Mouse (Mus musculus): ENCODE results near the gene Msln. TPM values are rescaled to one million over a fixed set of nuclear protein-coding genes. Genes with fewer than 3 reads are reported as not detected.
"Not testable (repeated sequence)": the region's sequence is repeated elsewhere in the genome, so short reads cannot be mapped to it uniquely, and the experiment has no call there.

The Msln gene
- polyA plus RNA-seq, 1 experiment from 2014 or later = not detected

DNA sequence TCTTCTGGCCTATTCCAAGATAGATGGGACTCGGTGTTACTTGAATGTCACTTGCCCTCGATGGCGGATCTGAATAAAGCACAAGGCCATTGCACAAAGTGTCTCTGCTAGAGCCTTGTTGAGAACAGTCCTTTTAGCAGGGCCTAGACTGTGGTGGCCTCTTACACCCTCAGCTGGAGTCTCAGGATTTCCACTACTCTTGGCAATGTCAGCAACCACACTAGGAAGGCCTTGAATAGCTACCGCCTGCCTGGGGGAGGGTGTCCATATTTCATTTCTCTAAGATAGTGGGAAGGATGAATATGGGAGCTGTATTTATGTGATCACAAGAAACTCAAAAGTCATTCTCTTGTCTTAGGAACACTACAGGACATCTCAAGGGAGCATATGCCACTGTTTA lies 5.9 kb downstream of the Msln start:
- Histone ChIP-seq H3K36me3 (replicated peaks; ENCODE audit: control insufficient read depth, insufficient read depth, low read depth, low read length) (no peaks in the 10 kb centered on the region), H3K27me3 (ENCODE audit: control insufficient read depth, insufficient read depth, low read length) (no peaks in the 10 kb centered on the region), H3K9me3 (replicated peaks; ENCODE audit: control insufficient read depth, low read length) (no peaks in the 10 kb centered on the region), H3K4me2 (ENCODE audit: low read depth, low read length) (no peak overlapping the region), H3K9ac (replicated peaks; ENCODE audit: low read length) (no peak overlapping the region), H3K4me3 (ENCODE audit: low read depth, low read length) (no peak overlapping the region), H3K4me1 (ENCODE audit: control insufficient read depth, insufficient read depth, low read length) (no peaks in the 10 kb centered on the region), H3K27ac (replicated peaks; ENCODE audit: low read depth, low read length) (no peak overlapping the region)
- WGBS = 97% methylated on average over 4 of the region's 4 CpGs
- DNase-seq (ENCODE audit: low spot score) (no peak), ATAC-seq (replicated peaks; ENCODE audit: insufficient number of reproducible peaks, low FRiP score, low TSS enrichment, low read depth) (no peak)

DNA sequence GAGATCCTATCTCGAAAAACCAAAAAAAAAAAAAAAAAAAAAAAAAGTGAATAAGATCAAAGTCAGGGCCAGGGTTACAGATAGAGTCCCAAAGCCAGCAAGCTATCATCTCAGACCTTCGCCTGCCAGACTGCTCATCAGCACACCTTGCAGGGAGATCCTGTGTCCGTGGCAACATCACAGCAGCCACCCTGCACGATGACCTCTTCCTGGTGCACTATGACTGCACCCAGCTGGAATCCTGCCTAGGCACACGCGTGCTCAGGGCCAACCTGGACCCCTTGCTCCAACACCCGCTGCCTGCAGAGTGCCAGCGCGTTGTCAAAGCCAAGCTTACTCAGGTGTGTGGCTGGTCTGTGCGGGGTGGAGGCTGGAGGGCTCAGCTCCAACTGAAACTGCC lies 9.9 kb downstream of the Msln start:
- Histone ChIP-seq H3K36me3 (replicated peaks; ENCODE audit: control insufficient read depth, insufficient read depth, low read depth, low read length) (no peaks in the 10 kb centered on the region), H3K4me3 (ENCODE audit: low read depth, low read length) (no peak overlapping the region), H3K4me1 (ENCODE audit: control insufficient read depth, insufficient read depth, low read length) (no peaks in the 10 kb centered on the region), H3K27ac (replicated peaks; ENCODE audit: low read depth, low read length) (no peak overlapping the region), H3K9me3 (replicated peaks; ENCODE audit: control insufficient read depth, low read length) (no peaks in the 10 kb centered on the region), H3K9ac (replicated peaks; ENCODE audit: low read length) (no peak overlapping the region), H3K4me2 (ENCODE audit: low read depth, low read length) (no peak overlapping the region), H3K27me3 (ENCODE audit: control insufficient read depth, insufficient read depth, low read length) (no peaks in the 10 kb centered on the region)
- no peak for DNase-seq (ENCODE audit: low spot score)
- 78% methylated on average over 10 of the region's 10 CpGs for WGBS
- no peak for ATAC-seq (replicated peaks; ENCODE audit: insufficient number of reproducible peaks, low FRiP score, low TSS enrichment, low read depth)

DNA sequence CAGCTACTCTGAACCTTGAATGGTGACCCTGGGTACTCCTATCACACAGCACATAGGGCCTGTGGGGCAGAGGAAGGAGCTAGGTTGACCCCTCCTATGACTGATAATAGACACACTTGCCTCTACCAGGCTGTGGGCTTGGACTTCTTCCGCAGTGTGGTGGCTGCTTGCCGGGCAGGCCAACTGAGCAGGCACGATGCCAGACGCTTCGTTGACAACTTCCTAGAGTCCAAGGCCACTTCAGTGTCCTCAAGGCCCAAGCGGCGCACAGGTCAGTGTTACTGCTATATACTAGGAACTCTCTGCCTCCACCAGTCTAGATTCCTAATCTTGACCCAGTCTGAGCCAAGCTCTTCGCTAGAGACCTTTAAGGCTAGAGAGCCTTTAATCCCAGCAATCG lies 10.3 kb downstream of the Msln start:
- ATAC-seq (replicated peaks; ENCODE audit: insufficient number of reproducible peaks, low FRiP score, low TSS enrichment, low read depth) (no peak), DNase-seq (ENCODE audit: low spot score) (no peak)
- H3K4me1 ChIP-seq (ENCODE audit: control insufficient read depth, insufficient read depth, low read length) = no peaks in the 10 kb centered on the region
- no peak overlapping the region for H3K4me2 ChIP-seq (ENCODE audit: low read depth, low read length)
- no peak overlapping the region for H3K9ac ChIP-seq (replicated peaks; ENCODE audit: low read length)
- no peaks in the 10 kb centered on the region for H3K27me3 ChIP-seq (ENCODE audit: control insufficient read depth, insufficient read depth, low read length)
- H3K4me3 ChIP-seq (ENCODE audit: low read depth, low read length) = no peak overlapping the region
- no peaks in the 10 kb centered on the region for H3K9me3 ChIP-seq (replicated peaks; ENCODE audit: control insufficient read depth, low read length)
- H3K27ac ChIP-seq (replicated peaks; ENCODE audit: low read depth, low read length) = no peak overlapping the region
- WGBS = 92% methylated on average over 9 of the region's 9 CpGs
- H3K36me3 ChIP-seq (replicated peaks; ENCODE audit: control insufficient read depth, insufficient read depth, low read depth, low read length) = no peaks in the 10 kb centered on the region

DNA sequence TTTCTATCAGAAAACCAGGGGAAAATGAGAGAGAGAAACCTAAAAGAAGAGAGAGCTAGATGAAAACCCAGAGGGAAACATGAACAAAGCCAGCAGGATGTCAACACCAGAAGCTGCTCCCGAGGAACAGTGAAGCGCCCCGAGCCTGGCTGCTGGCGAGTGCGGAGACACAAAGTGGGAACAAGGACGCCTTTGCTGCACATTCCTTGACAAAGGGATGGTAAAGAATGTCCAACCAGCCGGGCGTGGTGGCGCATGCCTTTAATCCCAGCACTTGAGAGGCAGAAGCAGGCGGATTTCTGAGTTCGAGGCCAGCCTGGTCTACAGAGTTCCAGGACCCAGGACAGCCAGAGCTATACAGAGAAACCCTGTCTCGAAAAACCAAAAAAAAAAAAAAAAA lies 12.7 kb downstream of the Msln start:
- not testable (repeated sequence) for DNase-seq (ENCODE audit: low spot score); ATAC-seq (replicated peaks; ENCODE audit: insufficient number of reproducible peaks, low FRiP score, low TSS enrichment, low read depth)
- 75% methylated on average over 12 of the region's 12 CpGs for WGBS

DNA sequence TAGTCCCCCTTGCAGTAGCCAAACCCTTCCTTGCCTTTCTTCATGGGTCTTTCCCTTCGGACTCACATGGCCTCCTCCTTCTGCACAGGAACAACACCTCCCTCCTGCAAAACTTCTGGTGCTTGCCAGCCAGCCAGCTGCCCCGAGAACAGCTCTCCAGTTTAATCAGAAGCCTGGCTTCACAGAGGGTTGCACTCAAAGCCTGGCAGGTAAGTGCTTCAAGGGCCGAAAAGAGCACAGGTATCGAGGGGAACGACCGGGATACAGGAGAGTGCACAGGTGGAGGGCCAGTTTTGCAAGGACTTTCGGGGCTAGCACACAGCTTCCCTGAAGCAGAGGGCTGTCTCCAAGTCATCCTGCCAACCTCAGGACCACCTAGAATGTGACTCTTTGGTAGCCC lies 15.3 kb downstream of the Msln start:
- no peak for ATAC-seq (replicated peaks; ENCODE audit: insufficient number of reproducible peaks, low FRiP score, low TSS enrichment, low read depth)
- no peaks in the 10 kb centered on the region for H3K27me3 ChIP-seq (ENCODE audit: control insufficient read depth, insufficient read depth, low read length)
- H3K4me1 ChIP-seq (ENCODE audit: control insufficient read depth, insufficient read depth, low read length) = no peaks in the 10 kb centered on the region
- DNase-seq (ENCODE audit: low spot score) = no peak
- H3K36me3 ChIP-seq (replicated peaks; ENCODE audit: control insufficient read depth, insufficient read depth, low read depth, low read length) = no peaks in the 10 kb centered on the region
- no peak overlapping the region for H3K4me3 ChIP-seq (ENCODE audit: low read depth, low read length)
- H3K9ac ChIP-seq (replicated peaks; ENCODE audit: low read length) = no peak overlapping the region
- 82% methylated on average over 7 of the region's 7 CpGs for WGBS
- no peak overlapping the region for H3K27ac ChIP-seq (replicated peaks; ENCODE audit: low read depth, low read length)
- no peak overlapping the region for H3K4me2 ChIP-seq (ENCODE audit: low read depth, low read length)
- no peaks in the 10 kb centered on the region for H3K9me3 ChIP-seq (replicated peaks; ENCODE audit: control insufficient read depth, low read length)

More for the DNA sequence above, 12.7 kb downstream of the Msln start:
- not testable (repeated sequence) for H3K4me3 ChIP-seq (ENCODE audit: low read depth, low read length); H3K27me3 ChIP-seq (ENCODE audit: control insufficient read depth, insufficient read depth, low read length); H3K9ac ChIP-seq (replicated peaks; ENCODE audit: low read length); H3K4me1 ChIP-seq (ENCODE audit: control insufficient read depth, insufficient read depth, low read length); H3K9me3 ChIP-seq (replicated peaks; ENCODE audit: control insufficient read depth, low read length); H3K27ac ChIP-seq (replicated peaks; ENCODE audit: low read depth, low read length); H3K36me3 ChIP-seq (replicated peaks; ENCODE audit: control insufficient read depth, insufficient read depth, low read depth, low read length); H3K4me2 ChIP-seq (ENCODE audit: low read depth, low read length)

DNA sequence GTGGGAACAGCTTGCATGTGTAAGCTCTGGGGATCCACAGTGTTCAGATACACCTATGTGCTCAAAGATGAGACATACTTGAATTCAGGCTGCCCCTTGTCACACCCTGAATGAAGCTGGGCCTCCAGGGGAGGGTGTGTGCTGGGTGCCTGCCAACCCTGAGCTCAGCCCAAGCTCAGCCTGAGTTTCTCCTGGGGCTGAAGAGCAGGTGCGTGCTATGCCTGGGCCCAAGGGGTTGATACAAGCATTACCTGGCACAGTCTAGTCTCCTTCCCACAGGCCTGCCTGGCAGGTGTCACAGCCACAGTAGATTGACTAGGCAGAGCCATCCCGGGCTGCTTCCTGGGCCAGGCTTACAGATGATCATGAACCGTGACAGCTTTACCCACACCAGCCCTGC lies 18.4 kb downstream of the Msln start, which contains the start of gene Mslnl:
TSS of gene Mslnl (plus strand) at position 298 of the 400 bp plus-strand sequence.
- Histone ChIP-seq H3K36me3 (replicated peaks; ENCODE audit: control insufficient read depth, insufficient read depth, low read depth, low read length) (no peaks in the 10 kb centered on the region), H3K27ac (replicated peaks; ENCODE audit: low read depth, low read length) (no peak within 1 kb of the TSS), H3K9ac (replicated peaks; ENCODE audit: low read length) (no peak within 1 kb of the TSS), H3K9me3 (replicated peaks; ENCODE audit: control insufficient read depth, low read length) (no peaks in the 10 kb centered on the region), H3K4me1 (ENCODE audit: control insufficient read depth, insufficient read depth, low read length) (no peaks in the 10 kb centered on the region), H3K4me3 (ENCODE audit: low read depth, low read length) (no peak within 1 kb of the TSS), H3K27me3 (ENCODE audit: control insufficient read depth, insufficient read depth, low read length) (no peaks in the 10 kb centered on the region), H3K4me2 (ENCODE audit: low read depth, low read length) (no peak within 1 kb of the TSS)
- WGBS = 67% methylated on average over 3 of the region's 3 CpGs
- ATAC-seq (replicated peaks; ENCODE audit: insufficient number of reproducible peaks, low FRiP score, low TSS enrichment, low read depth) (no peak), DNase-seq (ENCODE audit: low spot score) (no peak)

DNA sequence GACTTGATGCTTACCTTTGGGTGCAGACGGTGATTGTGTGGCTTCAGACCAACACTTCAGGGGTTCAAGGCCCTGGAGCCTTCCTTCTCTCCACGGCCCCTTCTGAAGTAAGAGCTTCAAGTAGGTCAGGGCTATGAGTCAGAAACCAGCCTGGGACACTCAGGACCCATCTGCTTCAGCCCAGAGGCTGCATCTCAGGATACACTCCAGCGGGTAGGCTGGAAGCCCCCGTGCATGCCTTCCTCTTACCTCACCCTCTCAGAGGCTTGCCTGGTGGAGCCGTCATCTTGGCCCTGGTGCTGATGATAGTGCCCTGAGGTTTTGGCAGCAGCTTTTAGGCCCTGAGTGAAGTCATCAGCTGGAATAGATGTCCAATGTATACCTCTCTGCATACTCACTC lies 18.9 kb downstream of the Msln start:
- Histone ChIP-seq H3K9me3 (replicated peaks; ENCODE audit: control insufficient read depth, low read length) (no peaks in the 10 kb centered on the region), H3K4me1 (ENCODE audit: control insufficient read depth, insufficient read depth, low read length) (no peaks in the 10 kb centered on the region), H3K4me2 (ENCODE audit: low read depth, low read length) (no peak overlapping the region), H3K4me3 (ENCODE audit: low read depth, low read length) (no peak overlapping the region), H3K9ac (replicated peaks; ENCODE audit: low read length) (no peak overlapping the region), H3K27me3 (ENCODE audit: control insufficient read depth, insufficient read depth, low read length) (no peaks in the 10 kb centered on the region), H3K27ac (replicated peaks; ENCODE audit: low read depth, low read length) (no peak overlapping the region), H3K36me3 (replicated peaks; ENCODE audit: control insufficient read depth, insufficient read depth, low read depth, low read length) (no peaks in the 10 kb centered on the region)
- ATAC-seq (replicated peaks; ENCODE audit: insufficient number of reproducible peaks, low FRiP score, low TSS enrichment, low read depth) = no peak
- WGBS = 84% methylated on average over 5 of the region's 5 CpGs
- no peak for DNase-seq (ENCODE audit: low spot score)

DNA sequence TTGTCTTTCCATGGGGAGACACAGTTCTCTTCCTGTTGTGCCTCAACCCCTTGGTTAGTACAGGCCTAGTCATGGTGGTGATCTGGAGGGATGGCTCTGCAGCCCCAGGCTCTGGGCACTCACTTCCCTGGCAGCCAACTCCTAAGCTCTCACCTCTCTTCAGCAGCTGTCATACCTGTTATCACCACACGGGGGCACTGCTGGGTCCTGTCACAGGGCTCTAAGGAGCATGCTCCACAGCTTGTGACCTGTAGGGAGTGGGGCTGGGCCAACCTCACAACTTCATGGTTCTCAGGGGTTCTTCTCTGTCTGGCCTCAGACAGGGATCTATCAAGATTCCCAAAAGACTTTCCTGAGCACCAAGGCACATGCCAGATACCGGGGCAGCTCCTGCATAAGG lies 22.1 kb downstream of the Msln start:
- no peaks in the 10 kb centered on the region for H3K27me3 ChIP-seq (ENCODE audit: control insufficient read depth, insufficient read depth, low read length)
- no peaks in the 10 kb centered on the region for H3K36me3 ChIP-seq (replicated peaks; ENCODE audit: control insufficient read depth, insufficient read depth, low read depth, low read length)
- H3K4me1 ChIP-seq (ENCODE audit: control insufficient read depth, insufficient read depth, low read length) = no peaks in the 10 kb centered on the region
- no peak for ATAC-seq (replicated peaks; ENCODE audit: insufficient number of reproducible peaks, low FRiP score, low TSS enrichment, low read depth)
- H3K9ac ChIP-seq (replicated peaks; ENCODE audit: low read length) = no peak overlapping the region
- WGBS = 19% methylated on average over 2 of the region's 2 CpGs
- DNase-seq (ENCODE audit: low spot score) = peak; percentile 92
- no peak overlapping the region for H3K4me2 ChIP-seq (ENCODE audit: low read depth, low read length)
- no peak overlapping the region for H3K27ac ChIP-seq (replicated peaks; ENCODE audit: low read depth, low read length)
- no peak overlapping the region for H3K4me3 ChIP-seq (ENCODE audit: low read depth, low read length)
- H3K9me3 ChIP-seq (replicated peaks; ENCODE audit: control insufficient read depth, low read length) = no peaks in the 10 kb centered on the region

DNA sequence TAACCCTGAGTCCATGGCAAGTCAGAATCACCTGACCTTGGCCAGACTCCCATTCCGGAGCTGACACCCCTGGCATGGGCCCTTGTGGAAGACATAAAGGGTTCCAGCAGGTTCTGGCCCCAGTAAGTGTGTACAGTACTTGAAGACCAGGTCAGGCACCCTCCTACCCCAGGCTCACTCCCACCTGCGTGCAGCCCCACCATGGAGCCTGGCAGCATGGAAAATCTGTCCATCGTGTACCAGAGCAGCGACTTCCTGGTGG lies 26.2 kb downstream of the Msln start:
- Histone ChIP-seq H3K27me3 (ENCODE audit: control insufficient read depth, insufficient read depth, low read length) (no peaks in the 10 kb centered on the region), H3K9me3 (replicated peaks; ENCODE audit: control insufficient read depth, low read length) (no peaks in the 10 kb centered on the region), H3K27ac (replicated peaks; ENCODE audit: low read depth, low read length) (no peak overlapping the region), H3K36me3 (replicated peaks; ENCODE audit: control insufficient read depth, insufficient read depth, low read depth, low read length) (no peaks in the 10 kb centered on the region), H3K4me3 (ENCODE audit: low read depth, low read length) (peak overlapping the region; percentile 58), H3K4me2 (ENCODE audit: low read depth, low read length) (peak overlapping the region; percentile 92), H3K9ac (replicated peaks; ENCODE audit: low read length) (peak overlapping the region; percentile 82), H3K4me1 (ENCODE audit: control insufficient read depth, insufficient read depth, low read length) (peaks cover 5% of the 10 kb centered on the region)
- 24% methylated on average over 4 of the region's 4 CpGs for WGBS
- DNase-seq (ENCODE audit: low spot score) = no peak
- no peak for ATAC-seq (replicated peaks; ENCODE audit: insufficient number of reproducible peaks, low FRiP score, low TSS enrichment, low read depth)
